Mouse (Mus musculus) liver, embryonic 14.5 days (tissue): ENCODE data around the gene Dock7. TPM values are rescaled to one million over a fixed set of nuclear protein-coding genes. Genes with fewer than 3 reads are reported as not detected.

Source experiments
- ATAC-seq: fragments of 200-750 bp; cut with Nextera tagmentation; 2 replicates; pipeline ENCODE4 v1.8.0; 2017; ENCODE audit warnings: moderate number of reproducible peaks, mild to moderate bottlenecking, moderate library complexity; ENCODE audit not compliant: insufficient read depth
- DNase-seq, 3 experiments: peaks; one replicate each; pipeline ENCODE4 v3.0.0-alpha.2; 2012 to 2013; ENCODE audit warnings: low read depth in 3 of 3, low spot score in 3 of 3
- H3K27ac ChIP-seq: fragments of 300-500 bp; sonication (generic); 2 replicates; pipeline ENCODE4 v1.5.1; 2014; ENCODE audit warnings: moderate library complexity, mild to moderate bottlenecking, control low read depth, inconsistent platforms
- H3K27me3 ChIP-seq: fragments of 300-500 bp; sonication (generic); 2 replicates; pipeline ENCODE4 v1.6.1; 2014; ENCODE audit warnings: mild to moderate bottlenecking, low read length, moderate library complexity; ENCODE audit not compliant: control insufficient read depth, insufficient read depth
- H3K36me3 ChIP-seq: fragments of 300-500 bp; sonication (generic); replicated peaks from 2 replicates; pipeline ENCODE4 v1.6.1; 2014; ENCODE audit warnings: low read depth; ENCODE audit not compliant: control insufficient read depth, insufficient read depth
- H3K4me1 ChIP-seq, 2 experiments: fragments of 200-500 bp in 1 of 2; fragments of 300-500 bp in 1 of 2; sonication (generic) in 1 of 2; replicated peaks; 2 replicates each; pipeline ENCODE4 v1.6.1; 2012 to 2014; ENCODE audit warnings: antibody characterized with exemption in 1 of 2, inconsistent platforms in 1 of 2, low read length in 1 of 2; ENCODE audit not compliant: control insufficient read depth in 2 of 2, insufficient read depth in 2 of 2
- H3K4me2 ChIP-seq: fragments of 300-500 bp; sonication (generic); 2 replicates; pipeline ENCODE4 v1.6.1; 2014; ENCODE audit warnings: low read depth, mild to moderate bottlenecking, control low read depth, moderate library complexity
- H3K4me3 ChIP-seq, 2 experiments: fragments of 200-500 bp in 1 of 2; fragments of 300-500 bp in 1 of 2; sonication (generic) in 1 of 2; 2 replicates each; pipeline ENCODE4 v1.5.1; 2012 to 2014; ENCODE audit warnings: low read depth in 2 of 2, low read length in 2 of 2, mild to moderate bottlenecking in 2 of 2, control low read depth in 1 of 2, inconsistent platforms in 1 of 2, moderate library complexity in 1 of 2; ENCODE audit not compliant: insufficient read depth in 1 of 2
- H3K9ac ChIP-seq: fragments of 300-500 bp; sonication (generic); replicated peaks from 2 replicates; pipeline ENCODE4 v1.6.1; 2014; ENCODE audit warnings: mild to moderate bottlenecking, control low read depth, moderate library complexity
- H3K9me3 ChIP-seq: fragments of 300-500 bp; sonication (generic); 2 replicates; pipeline ENCODE4 v1.6.1; 2016; ENCODE audit warnings: low read length, mixed read lengths; ENCODE audit not compliant: control insufficient read depth
- CTCF ChIP-seq: IDR thresholded peaks from 2 replicates; pipeline ENCODE4 v1.5.1; 2016; ENCODE audit warnings: antibody characterized with exemption, low read depth, control low read depth
- EP300 ChIP-seq: IDR thresholded peaks from 2 replicates; pipeline ENCODE4 v1.6.1; 2016; ENCODE audit warnings: antibody characterized with exemption, low read depth
- WGBS: fragments of 180-500 bp; shearing (Covaris S2); extraction: QIAGEN DNeasy Blood & Tissue Kit; methylation state at CpG from one replicate; pipeline ENCODE4 v1.1.7; 2014; ENCODE audit not compliant: insufficient replicate concordance; 5-methylcytosine and 5-hydroxymethylcytosine counted together
- polyA plus RNA-seq, 2 experiments: library from polyadenylated mRNA; depleted of rRNA in 1 of 2; stranded (reverse) in 1 of 2; unstranded in 1 of 2; fragments of >200 nt; fragmentation: Nextera tagmentation in 1 of 2; extraction: Ambion mirVana in 1 of 2; gene quantifications; 2 replicates each; pipeline versions ENCODE4 v1.2.1 to v1.2.3; 2012 to 2014

The Dock7 gene
- polyA plus RNA-seq, 2 experiments = 9.0 to 15.2 TPM

GRCm38 (mm10) chr4:99160899-99161298, 40.2 kb upstream of the Dock7 start:
- WGBS = 50% methylated on average over 5 of the region's 5 CpGs
- H3K4me2 ChIP-seq = no peak overlapping the region
- H3K27me3 ChIP-seq = no peaks in the 10 kb centered on the region; the same call in 1 of the 2 replicates
- no peak overlapping the region for H3K27ac ChIP-seq
- TF ChIP-seq CTCF (no peak), EP300 (no peak)
- H3K9me3 ChIP-seq = no peaks in the 10 kb centered on the region
- H3K9ac ChIP-seq = no peak overlapping the region
- H3K4me3 ChIP-seq = no peak overlapping the region
- ATAC-seq (no peak), DNase-seq (no peak)
- peaks cover 0 to 3% of the 10 kb centered on the region in 2 experiments; a peak in 1 of 4 replicates for H3K4me1 ChIP-seq
- no peaks in the 10 kb centered on the region for H3K36me3 ChIP-seq

GRCm38 (mm10) chr4:99160414-99160813, 39.7 kb upstream of the Dock7 start:
- no peaks in the 10 kb centered on the region for H3K36me3 ChIP-seq
- H3K4me1 ChIP-seq = peaks cover 0 to 3% of the 10 kb centered on the region in 2 experiments; a peak in 1 of 4 replicates
- H3K4me2 ChIP-seq = no peak overlapping the region
- H3K9me3 ChIP-seq = no peaks in the 10 kb centered on the region
- no peak for ATAC-seq
- no peak overlapping the region for H3K27ac ChIP-seq
- no peak for TF ChIP-seq CTCF
- TF ChIP-seq EP300 = no peak
- no peak for DNase-seq
- 16% methylated on average over 3 of the region's 3 CpGs for WGBS
- no peak overlapping the region for H3K9ac ChIP-seq
- H3K27me3 ChIP-seq = no peaks in the 10 kb centered on the region; the same call in 1 of the 2 replicates
- no peak overlapping the region for H3K4me3 ChIP-seq

- WGBS = 55% methylated on average over 5 of the region's 5 CpGs
- Histone ChIP-seq H3K36me3 (no peaks in the 10 kb centered on the region), H3K4me2 (no peak overlapping the region), H3K4me1 (peaks cover 0 to 3% of the 10 kb centered on the region in 2 experiments; a peak in 1 of 4 replicates), H3K4me3 (no peak overlapping the region), H3K9me3 (no peaks in the 10 kb centered on the region), H3K27me3 (no peaks in the 10 kb centered on the region; the same call in 1 of the 2 replicates), H3K9ac (no peak overlapping the region), H3K27ac (no peak overlapping the region)
- TF ChIP-seq EP300 (no peak), CTCF (no peak)
- ATAC-seq (no peak), DNase-seq (no peak)
Observed at GRCm38 (mm10) chr4:99158495-99158894, 37.8 kb upstream of the Dock7 start.

- no peak overlapping the region for H3K4me3 ChIP-seq
- peaks cover 0 to 3% of the 10 kb centered on the region in 2 experiments; a peak in 1 of 4 replicates for H3K4me1 ChIP-seq
- H3K27ac ChIP-seq = no peak overlapping the region
- H3K4me2 ChIP-seq = no peak overlapping the region
- DNase-seq (no peak), ATAC-seq (no peak)
- 33% methylated on average over 11 of the region's 11 CpGs for WGBS
- no peaks in the 10 kb centered on the region for H3K36me3 ChIP-seq
- TF ChIP-seq EP300 = 0 out of 2 replicates have a peak, but pooled peaks have one; percentile 12
- no peak for TF ChIP-seq CTCF
- H3K27me3 ChIP-seq = no peaks in the 10 kb centered on the region
- H3K9me3 ChIP-seq = no peaks in the 10 kb centered on the region
- H3K9ac ChIP-seq = no peak overlapping the region
Observed at GRCm38 (mm10) chr4:99156641-99157307, 36.1 kb upstream of the Dock7 start.

GRCm38 (mm10) chr4:99151885-99152558, 31.3 kb upstream of the Dock7 start:
- H3K36me3 ChIP-seq = no peaks in the 10 kb centered on the region
- H3K4me3 ChIP-seq = no peak overlapping the region
- peaks cover 0 to 2% of the 10 kb centered on the region in 2 experiments; a peak in 1 of 4 replicates for H3K4me1 ChIP-seq
- 16% methylated on average over 4 of the region's 4 CpGs for WGBS
- no peak overlapping the region for H3K9ac ChIP-seq
- H3K27me3 ChIP-seq = no peaks in the 10 kb centered on the region
- H3K4me2 ChIP-seq = no peak overlapping the region
- H3K9me3 ChIP-seq = no peaks in the 10 kb centered on the region
- ATAC-seq = no peak
- DNase-seq = no peak
- H3K27ac ChIP-seq = no peak overlapping the region
- TF ChIP-seq EP300 = no peak
- TF ChIP-seq CTCF = no peak
